Mouse (Mus musculus): ENCODE results near the gene Trim7. TPM values are rescaled to one million over a fixed set of nuclear protein-coding genes. Genes with fewer than 3 reads are reported as not detected.

The Trim7 gene
- polyA plus RNA-seq, 1 experiment from 2014 or later: 1.7 TPM

DNA sequence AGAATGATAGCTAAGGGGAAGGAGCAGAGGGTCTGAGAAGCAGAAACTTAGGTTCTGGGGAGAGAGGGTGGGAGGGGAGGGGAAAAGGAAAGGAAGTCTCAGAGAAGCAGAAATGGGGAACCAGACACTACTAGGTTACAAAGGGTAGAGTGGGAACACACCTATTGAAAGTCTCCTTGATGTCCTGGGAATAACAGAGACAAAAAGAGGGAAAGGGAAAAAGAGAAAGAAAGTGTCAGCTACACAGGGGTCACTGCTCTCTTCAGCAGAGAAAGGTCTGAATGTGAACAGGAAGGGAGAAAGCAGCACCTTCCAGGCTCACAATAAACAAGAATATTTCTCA is 17.7 kb upstream of the Trim7 start:
- H3K4me2 ChIP-seq (ENCODE audit: low read depth, low read length): no peak overlapping the region
- H3K36me3 ChIP-seq (ENCODE audit: control insufficient read depth, insufficient read depth, low read length): peaks cover 41% of the 10 kb centered on the region
- H3K4me1 ChIP-seq (ENCODE audit: control insufficient read depth, insufficient read depth, low read length): no peaks in the 10 kb centered on the region
- H3K9me3 ChIP-seq (replicated peaks; ENCODE audit: control insufficient read depth, low read length): no peaks in the 10 kb centered on the region
- no peak overlapping the region for H3K9ac ChIP-seq (ENCODE audit: low read length)
- H3K27ac ChIP-seq (ENCODE audit: low read length): no peak overlapping the region
- no peaks in the 10 kb centered on the region for H3K27me3 ChIP-seq (ENCODE audit: control insufficient read depth, insufficient read depth, low read length)
- ATAC-seq (ENCODE audit: insufficient read depth, low FRiP score): no peak
- no peak overlapping the region for H3K4me3 ChIP-seq (replicated peaks; ENCODE audit: low read length)

DNA sequence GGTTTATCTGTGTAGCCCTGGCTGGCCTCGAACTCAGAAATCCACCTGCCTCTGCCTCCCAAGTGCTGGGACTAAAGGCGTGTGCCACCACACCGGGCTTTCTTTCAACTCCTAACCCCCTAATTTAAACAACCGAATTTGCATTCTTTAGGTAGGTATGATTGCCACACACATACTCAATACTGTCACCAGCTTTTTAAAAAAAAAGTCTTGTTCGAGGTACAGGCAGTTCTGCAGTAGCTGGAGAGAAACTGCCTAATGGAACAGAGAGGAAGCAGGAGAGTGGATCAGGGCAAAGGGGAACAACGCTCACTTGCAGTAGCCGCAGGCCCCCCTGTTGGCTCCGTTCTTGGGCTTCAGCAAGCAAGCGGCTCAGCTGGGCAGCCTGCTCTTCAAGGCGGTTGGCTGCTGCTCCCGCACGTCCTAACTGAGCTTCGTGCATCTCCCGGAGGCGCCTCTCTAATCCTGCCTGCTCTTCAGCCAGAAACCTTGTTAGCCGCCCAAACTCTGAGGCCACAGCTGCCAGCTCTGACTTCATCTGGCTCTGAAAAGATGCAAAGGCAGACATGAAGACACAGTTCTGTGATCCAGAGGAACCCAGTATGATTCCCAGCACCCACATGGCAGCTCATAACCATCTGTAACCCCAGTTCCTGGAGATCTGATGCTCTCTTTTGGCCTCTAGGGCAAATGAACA is 17.1 kb upstream of the Trim7 start:
- H3K9ac ChIP-seq (ENCODE audit: low read length): no peak overlapping the region
- 54% methylated on average over 16 of the region's 16 CpGs for WGBS
- H3K27me3 ChIP-seq (ENCODE audit: control insufficient read depth, insufficient read depth, low read length): no peaks in the 10 kb centered on the region
- H3K4me1 ChIP-seq (ENCODE audit: control insufficient read depth, insufficient read depth, low read length): no peaks in the 10 kb centered on the region
- no peak overlapping the region for H3K4me2 ChIP-seq (ENCODE audit: low read depth, low read length)
- H3K4me3 ChIP-seq (replicated peaks; ENCODE audit: low read length): no peak overlapping the region
- ATAC-seq (ENCODE audit: insufficient read depth, low FRiP score): peak; percentile 20; the same call in 1 of the 2 replicates
- peaks cover 35% of the 10 kb centered on the region for H3K36me3 ChIP-seq (ENCODE audit: control insufficient read depth, insufficient read depth, low read length)
- H3K9me3 ChIP-seq (replicated peaks; ENCODE audit: control insufficient read depth, low read length): no peaks in the 10 kb centered on the region
- H3K27ac ChIP-seq (ENCODE audit: low read length): peak overlapping the region; percentile 7; the same call in 1 of the 2 replicates

DNA sequence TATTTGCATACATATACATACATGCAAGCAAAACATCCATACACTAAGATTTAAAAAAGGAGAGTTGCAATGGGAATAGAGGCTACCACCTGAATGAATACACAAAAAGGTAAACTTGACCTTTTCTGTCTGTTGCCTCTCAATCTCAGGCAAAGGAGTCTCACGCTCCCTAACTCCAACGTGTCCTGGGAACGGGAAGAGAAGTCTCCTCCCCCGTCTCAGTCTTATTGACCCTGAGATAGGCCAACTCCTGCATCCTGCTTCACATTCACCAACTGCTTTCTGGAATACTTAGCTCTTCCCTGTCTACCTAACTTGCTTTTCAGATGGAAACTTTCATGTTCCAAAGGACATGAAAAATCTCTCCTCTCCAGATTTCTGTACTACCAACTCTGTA is 16.5 kb upstream of the Trim7 start:
- 50% methylated on average over 4 of the region's 4 CpGs for WGBS
- Histone ChIP-seq H3K27me3 (ENCODE audit: control insufficient read depth, insufficient read depth, low read length) (no peaks in the 10 kb centered on the region), H3K9ac (ENCODE audit: low read length) (no peak overlapping the region), H3K9me3 (replicated peaks; ENCODE audit: control insufficient read depth, low read length) (no peaks in the 10 kb centered on the region), H3K36me3 (ENCODE audit: control insufficient read depth, insufficient read depth, low read length) (peaks cover 30% of the 10 kb centered on the region), H3K4me3 (replicated peaks; ENCODE audit: low read length) (no peak overlapping the region), H3K4me2 (ENCODE audit: low read depth, low read length) (no peak overlapping the region), H3K4me1 (ENCODE audit: control insufficient read depth, insufficient read depth, low read length) (0 out of 2 replicates have a peak, but pooled peaks cover 4% of the 10 kb centered on the region), H3K27ac (ENCODE audit: low read length) (peak overlapping the region; percentile 7; the same call in 1 of the 2 replicates)
- ATAC-seq (ENCODE audit: insufficient read depth, low FRiP score): no peak

DNA sequence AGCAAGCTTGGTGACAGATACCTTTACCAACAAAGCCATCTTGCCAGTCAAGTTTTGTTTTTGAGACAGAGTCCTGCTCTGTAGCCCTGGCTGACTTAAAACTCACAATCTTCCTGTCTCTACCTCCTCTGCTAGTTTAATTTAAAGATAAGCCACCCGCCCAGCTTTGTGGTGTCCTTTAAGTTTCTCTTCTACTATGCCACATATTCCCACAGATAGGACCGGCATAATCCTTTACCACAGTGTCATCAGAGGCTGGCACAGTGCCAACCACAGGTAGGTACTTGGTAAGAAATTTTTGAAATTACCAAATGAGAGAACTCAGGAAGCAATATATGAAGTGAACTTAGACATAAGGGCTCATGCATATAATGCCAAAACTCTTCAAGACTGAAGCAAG is 15.8 kb upstream of the Trim7 start:
- Histone ChIP-seq H3K27me3 (ENCODE audit: control insufficient read depth, insufficient read depth, low read length) (no peaks in the 10 kb centered on the region), H3K27ac (ENCODE audit: low read length) (no peak overlapping the region), H3K4me1 (ENCODE audit: control insufficient read depth, insufficient read depth, low read length) (0 out of 2 replicates have a peak, but pooled peaks cover 6% of the 10 kb centered on the region), H3K4me2 (ENCODE audit: low read depth, low read length) (no peak overlapping the region), H3K4me3 (replicated peaks; ENCODE audit: low read length) (no peak overlapping the region), H3K9ac (ENCODE audit: low read length) (no peak overlapping the region), H3K9me3 (replicated peaks; ENCODE audit: control insufficient read depth, low read length) (no peaks in the 10 kb centered on the region), H3K36me3 (ENCODE audit: control insufficient read depth, insufficient read depth, low read length) (peaks cover 23% of the 10 kb centered on the region)
- 81% methylated on average over 2 of the region's 2 CpGs for WGBS
- ATAC-seq (ENCODE audit: insufficient read depth, low FRiP score): no peak

DNA sequence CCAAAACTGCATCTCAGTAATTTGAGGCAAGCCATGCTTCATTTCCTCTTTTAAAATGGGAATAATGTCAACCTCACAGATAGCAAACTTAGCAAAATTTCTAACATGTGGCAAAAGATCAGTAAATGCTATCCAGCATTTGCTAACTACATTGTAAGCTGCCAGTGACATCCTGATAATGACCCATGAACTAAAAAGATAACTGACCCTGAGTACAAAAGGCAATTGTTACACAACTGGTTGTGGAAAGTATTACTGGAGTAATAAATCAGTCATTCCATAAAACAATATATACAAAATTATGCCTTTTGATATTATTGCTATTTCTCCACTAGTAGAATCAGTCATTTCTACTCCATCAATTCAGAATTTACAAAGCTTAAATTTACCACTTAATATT is 12.2 kb upstream of the Trim7 start:
- no peak for ATAC-seq (ENCODE audit: insufficient read depth, low FRiP score)
- H3K27me3 ChIP-seq (ENCODE audit: control insufficient read depth, insufficient read depth, low read length): no peaks in the 10 kb centered on the region
- H3K4me1 ChIP-seq (ENCODE audit: control insufficient read depth, insufficient read depth, low read length): peaks cover 16% of the 10 kb centered on the region
- no peak overlapping the region for H3K4me2 ChIP-seq (ENCODE audit: low read depth, low read length)
- no peak overlapping the region for H3K9ac ChIP-seq (ENCODE audit: low read length)
- H3K27ac ChIP-seq (ENCODE audit: low read length): no peak overlapping the region
- no peak overlapping the region for H3K4me3 ChIP-seq (replicated peaks; ENCODE audit: low read length)
- H3K9me3 ChIP-seq (replicated peaks; ENCODE audit: control insufficient read depth, low read length): no peaks in the 10 kb centered on the region
- H3K36me3 ChIP-seq (ENCODE audit: control insufficient read depth, insufficient read depth, low read length): peaks cover 10% of the 10 kb centered on the region; the same call in 1 of the 2 replicates

DNA sequence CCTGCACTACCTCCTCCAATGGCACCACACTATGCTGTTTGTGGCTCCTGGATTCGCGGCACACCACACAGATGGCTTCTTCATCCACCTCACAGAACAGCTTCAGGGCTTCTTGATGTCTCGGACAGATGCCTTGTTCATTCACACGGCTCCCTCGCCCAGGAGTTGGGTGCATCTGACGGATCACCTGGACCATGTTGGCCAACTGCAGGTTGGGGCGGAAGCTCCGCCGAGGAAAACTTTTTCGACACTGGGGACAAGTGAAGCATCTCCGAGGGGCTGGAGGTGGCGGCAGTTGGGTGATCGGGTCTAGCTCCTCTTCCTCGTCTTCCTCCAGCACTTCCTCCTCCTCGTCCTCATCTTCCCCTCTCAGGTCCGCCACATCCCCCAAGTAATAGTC is 10.1 kb upstream of the Trim7 start:
- H3K36me3 ChIP-seq (ENCODE audit: control insufficient read depth, insufficient read depth, low read length): 0 out of 2 replicates have a peak, but pooled peaks cover 4% of the 10 kb centered on the region
- H3K4me1 ChIP-seq (ENCODE audit: control insufficient read depth, insufficient read depth, low read length): peaks cover 16% of the 10 kb centered on the region
- H3K4me2 ChIP-seq (ENCODE audit: low read depth, low read length): peak overlapping the region; percentile 80
- H3K27me3 ChIP-seq (ENCODE audit: control insufficient read depth, insufficient read depth, low read length): no peaks in the 10 kb centered on the region
- H3K9me3 ChIP-seq (replicated peaks; ENCODE audit: control insufficient read depth, low read length): no peaks in the 10 kb centered on the region
- 61% methylated on average over 16 of the region's 16 CpGs for WGBS
- ATAC-seq (ENCODE audit: insufficient read depth, low FRiP score): no peak
- peak overlapping the region; percentile 93 for H3K9ac ChIP-seq (ENCODE audit: low read length)
- H3K4me3 ChIP-seq (replicated peaks; ENCODE audit: low read length): peak overlapping the region; percentile 53
- H3K27ac ChIP-seq (ENCODE audit: low read length): no peak overlapping the region

DNA sequence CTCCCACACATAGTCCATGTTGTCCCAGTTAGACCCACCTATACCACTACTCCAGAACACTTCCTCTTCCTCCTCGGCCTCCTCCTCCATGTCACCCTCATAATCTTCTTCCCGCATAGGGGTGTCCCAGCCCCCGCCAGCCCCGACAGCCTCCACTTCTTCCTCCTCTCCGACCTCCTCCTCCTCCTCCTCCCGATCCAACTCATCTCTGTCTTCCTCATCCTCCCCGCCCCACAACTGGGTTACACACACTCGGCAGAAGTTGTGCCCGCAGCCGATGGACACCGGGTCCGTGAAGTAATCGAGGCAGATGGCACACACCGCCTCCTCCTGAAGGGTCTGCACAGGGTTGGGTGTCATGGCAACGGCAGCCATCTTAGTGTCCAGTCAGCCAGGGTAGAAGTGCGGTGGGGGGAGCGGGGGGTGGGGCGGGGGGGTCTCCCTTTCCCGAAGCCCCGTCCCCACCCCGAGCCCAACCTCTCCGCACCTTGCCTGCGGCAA is 9.6 kb upstream of the Trim7 start:
- Histone ChIP-seq H3K4me3 (replicated peaks; ENCODE audit: low read length) (peak overlapping the region; percentile 53), H3K4me2 (ENCODE audit: low read depth, low read length) (peak overlapping the region; percentile 80), H3K4me1 (ENCODE audit: control insufficient read depth, insufficient read depth, low read length) (peaks cover 16% of the 10 kb centered on the region), H3K9ac (ENCODE audit: low read length) (peak overlapping the region; percentile 93), H3K9me3 (replicated peaks; ENCODE audit: control insufficient read depth, low read length) (no peaks in the 10 kb centered on the region), H3K36me3 (ENCODE audit: control insufficient read depth, insufficient read depth, low read length) (0 out of 2 replicates have a peak, but pooled peaks cover 2% of the 10 kb centered on the region), H3K27ac (ENCODE audit: low read length) (peak overlapping the region; percentile 60), H3K27me3 (ENCODE audit: control insufficient read depth, insufficient read depth, low read length) (no peaks in the 10 kb centered on the region)
- 4% methylated on average over 23 of the region's 23 CpGs for whole genome bisulfite sequencing
- ATAC-seq (ENCODE audit: insufficient read depth, low FRiP score): peak; percentile 12; the same call in 1 of the 2 replicates

DNA sequence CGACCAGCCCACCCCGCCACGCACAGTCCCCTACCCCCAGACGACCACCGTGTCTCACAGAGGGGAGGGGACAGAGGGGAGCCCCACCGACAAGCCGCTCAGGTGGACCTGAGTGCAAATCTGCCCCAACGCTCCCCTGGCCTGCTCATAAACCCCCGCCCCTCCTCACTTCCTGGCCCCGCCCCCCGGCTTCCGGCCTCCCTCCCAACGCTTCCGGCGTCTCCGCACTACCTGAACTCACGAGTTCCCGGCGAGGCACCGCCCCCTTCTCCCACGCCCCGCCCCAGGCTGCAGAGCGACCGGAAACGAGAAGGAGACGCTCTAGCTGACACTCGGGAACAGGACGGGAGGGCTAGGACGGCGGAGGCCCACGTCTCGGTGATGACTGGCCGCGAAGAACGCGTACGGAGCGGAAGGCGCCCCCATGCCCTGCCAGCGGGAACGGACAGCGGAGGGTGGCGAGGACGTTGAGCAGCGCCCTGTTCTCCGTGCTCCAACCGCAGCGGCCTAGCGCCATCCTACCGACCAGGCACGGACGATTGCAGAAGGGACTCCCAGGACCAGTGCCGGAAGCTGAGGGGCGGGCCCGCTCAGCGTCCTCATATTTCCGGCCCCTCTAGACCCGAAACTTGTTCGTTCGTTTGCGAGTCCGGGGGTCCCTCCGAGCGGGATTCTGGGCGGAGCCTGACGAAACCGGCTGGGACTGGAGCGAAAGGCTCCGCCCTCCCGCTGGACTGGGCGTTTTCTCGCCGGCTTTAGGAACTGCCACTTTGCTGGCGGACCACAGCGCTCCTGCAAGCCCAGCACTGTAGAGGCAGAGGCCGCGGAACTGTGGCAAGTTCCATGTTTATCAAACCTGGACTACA is 8.9 kb upstream of the Trim7 start, which contains the start of gene Trim41:
Gene Trim41 (minus strand): TSS at position 554 of the 866 bp plus-strand sequence.
- no peaks in the 10 kb centered on the region for H3K9me3 ChIP-seq (replicated peaks; ENCODE audit: control insufficient read depth, low read length)
- no peaks in the 10 kb centered on the region for H3K27me3 ChIP-seq (ENCODE audit: control insufficient read depth, insufficient read depth, low read length)
- under 1% methylated on average over 77 of the region's 77 CpGs for WGBS
- peaks cover 16% of the 10 kb centered on the region for H3K4me1 ChIP-seq (ENCODE audit: control insufficient read depth, insufficient read depth, low read length)
- peak within 1 kb of the TSS; percentile 93 for H3K9ac ChIP-seq (ENCODE audit: low read length)
- peak within 1 kb of the TSS; percentile 80 for H3K4me2 ChIP-seq (ENCODE audit: low read depth, low read length)
- H3K27ac ChIP-seq (ENCODE audit: low read length): peak within 1 kb of the TSS; percentile 90
- H3K4me3 ChIP-seq (replicated peaks; ENCODE audit: low read length): peak within 1 kb of the TSS; percentile 53
- peak; percentile 96 for ATAC-seq (ENCODE audit: insufficient read depth, low FRiP score)
- H3K36me3 ChIP-seq (ENCODE audit: control insufficient read depth, insufficient read depth, low read length): no peaks in the 10 kb centered on the region

DNA sequence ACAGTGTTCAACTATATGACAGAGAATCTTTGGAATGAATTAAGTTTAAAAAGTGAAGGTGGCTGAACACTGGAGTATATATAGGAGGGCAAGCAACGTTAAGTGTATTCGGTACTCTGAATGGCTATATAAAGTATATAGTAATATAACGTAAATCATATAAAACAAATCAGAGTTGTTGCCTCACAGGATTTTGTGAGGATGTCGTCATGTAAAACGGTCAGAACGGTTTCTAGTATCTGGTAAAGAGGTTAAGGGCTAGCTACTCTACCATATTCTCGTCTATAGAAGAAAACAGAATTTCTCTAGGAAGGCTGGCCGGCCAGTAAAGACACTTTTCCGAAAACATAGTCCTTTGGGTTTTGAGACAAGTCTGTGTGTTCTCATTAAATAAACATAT is 8.1 kb upstream of the Trim7 start:
- Histone ChIP-seq H3K36me3 (ENCODE audit: control insufficient read depth, insufficient read depth, low read length) (no peaks in the 10 kb centered on the region), H3K4me3 (replicated peaks; ENCODE audit: low read length) (peak overlapping the region; percentile 53), H3K9me3 (replicated peaks; ENCODE audit: control insufficient read depth, low read length) (no peaks in the 10 kb centered on the region), H3K4me2 (ENCODE audit: low read depth, low read length) (peak overlapping the region; percentile 80), H3K9ac (ENCODE audit: low read length) (peak overlapping the region; percentile 74), H3K4me1 (ENCODE audit: control insufficient read depth, insufficient read depth, low read length) (peaks cover 16% of the 10 kb centered on the region), H3K27me3 (ENCODE audit: control insufficient read depth, insufficient read depth, low read length) (no peaks in the 10 kb centered on the region), H3K27ac (ENCODE audit: low read length) (peak overlapping the region; percentile 90)
- ATAC-seq (ENCODE audit: insufficient read depth, low FRiP score): no peak
- WGBS: 5% methylated on average over 9 of the region's 9 CpGs

All from stomach, embryonic 16.5 days (tissue).